Mouse (Mus musculus): Measurements from ENCODE around the gene Sparcl1. TPM values are rescaled to one million over a fixed set of nuclear protein-coding genes. Genes with fewer than 3 reads are reported as not detected.
A peak's percentile ranks its signal among the peaks of the same experiment; 100 is the strongest.

The Sparcl1 gene
- polyA plus RNA-seq, 1 experiment from 2014 or later = 26.5 TPM

DNA sequence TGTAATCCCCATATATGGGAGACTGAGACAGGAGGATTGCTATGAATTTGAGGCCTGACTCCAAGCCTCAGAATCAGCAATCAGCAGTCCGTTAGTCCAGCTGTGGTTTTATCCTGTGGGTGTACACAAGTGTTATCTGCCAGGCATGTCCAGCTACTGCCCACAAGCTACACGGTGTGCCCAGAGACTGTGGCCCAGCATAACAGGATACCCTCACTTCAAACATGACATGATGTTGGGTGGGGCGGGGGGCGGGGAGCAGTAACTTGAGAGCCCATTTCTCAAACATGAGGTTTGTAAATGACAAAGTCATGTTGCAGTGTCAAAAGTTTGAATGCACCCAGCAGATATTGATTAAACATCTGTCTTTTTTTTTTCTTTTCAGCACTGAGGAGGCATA, 57.7 kb downstream of the Sparcl1 start:
- Histone ChIP-seq H3K4me2 (no peak overlapping the region), H3K36me3 (replicated peaks) (peaks cover 24% of the 10 kb centered on the region), H3K27me3 (no peaks in the 10 kb centered on the region), H3K27ac (no peak overlapping the region), H3K9ac (no peak overlapping the region), H3K4me1 (no peaks in the 10 kb centered on the region), H3K4me3 (replicated peaks) (no peak overlapping the region), H3K9me3 (no peaks in the 10 kb centered on the region)
- no peak for ATAC-seq (ENCODE audit: low FRiP score)
- 95% methylated on average over 4 of the region's 4 CpGs for WGBS

DNA sequence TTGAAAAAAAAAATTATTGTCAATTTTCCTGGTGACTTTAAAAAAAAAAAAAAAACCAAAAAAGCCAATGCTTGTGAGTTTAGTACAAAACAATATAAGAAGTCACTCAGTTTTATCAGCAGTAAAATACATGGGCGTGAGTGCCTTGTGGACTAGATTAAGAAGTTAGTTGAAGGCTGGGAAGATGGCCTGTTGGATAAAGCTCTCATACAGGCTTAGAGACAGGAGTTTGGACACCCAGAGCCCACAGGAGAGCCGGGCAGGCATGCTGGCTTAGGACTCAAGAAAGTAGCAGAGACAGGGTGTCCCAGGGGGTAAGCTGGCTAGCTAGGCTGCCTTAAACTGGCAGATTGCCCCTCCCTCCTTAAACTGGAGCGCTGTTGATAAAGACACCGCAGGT, 58.6 kb downstream of the Sparcl1 start:
- H3K9ac ChIP-seq = no peak overlapping the region
- no peaks in the 10 kb centered on the region for H3K4me1 ChIP-seq
- no peak for ATAC-seq (ENCODE audit: low FRiP score)
- H3K27ac ChIP-seq = no peak overlapping the region
- 96% methylated on average over 4 of the region's 4 CpGs for WGBS
- H3K9me3 ChIP-seq = no peaks in the 10 kb centered on the region
- H3K27me3 ChIP-seq = no peaks in the 10 kb centered on the region
- H3K4me3 ChIP-seq (replicated peaks) = no peak overlapping the region
- no peak overlapping the region for H3K4me2 ChIP-seq
- peaks cover 22% of the 10 kb centered on the region for H3K36me3 ChIP-seq (replicated peaks)

DNA sequence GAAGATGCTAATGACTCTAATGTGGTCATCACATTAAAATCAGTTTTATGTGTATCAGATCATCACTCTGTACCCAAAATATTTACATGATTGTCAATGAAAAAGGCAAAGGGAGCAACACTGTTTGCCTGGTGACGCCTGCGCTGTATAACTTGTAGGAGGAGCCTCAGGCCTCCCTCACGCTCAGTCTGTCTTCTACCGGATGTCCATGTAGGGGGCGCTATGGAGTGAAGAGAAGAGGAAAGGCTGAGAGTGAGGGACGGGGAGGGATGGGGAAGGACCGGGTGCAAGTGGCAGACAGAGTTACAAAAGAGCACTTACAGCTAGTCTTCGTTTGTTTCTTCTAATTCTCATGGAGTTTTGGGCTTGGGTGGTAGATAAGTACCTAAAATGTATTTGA, 60.6 kb downstream of the Sparcl1 start:
- Histone ChIP-seq H3K9ac (no peak overlapping the region), H3K9me3 (no peaks in the 10 kb centered on the region), H3K4me3 (replicated peaks) (no peak overlapping the region), H3K36me3 (replicated peaks) (peaks cover 22% of the 10 kb centered on the region), H3K4me2 (no peak overlapping the region), H3K4me1 (0 out of 2 replicates have a peak, but pooled peaks cover under 1% of the 10 kb centered on the region), H3K27me3 (no peaks in the 10 kb centered on the region), H3K27ac (no peak overlapping the region)
- WGBS = 64% methylated on average over 8 of the region's 8 CpGs
- no peak for ATAC-seq (ENCODE audit: low FRiP score)

- no peaks in the 10 kb centered on the region for H3K27me3 ChIP-seq
- 61% methylated on average over 4 of the region's 4 CpGs for WGBS
- ATAC-seq (ENCODE audit: low FRiP score) = no peak
- peak overlapping the region; percentile 60 for H3K4me2 ChIP-seq
- peaks cover 22% of the 10 kb centered on the region for H3K36me3 ChIP-seq (replicated peaks)
- H3K9ac ChIP-seq = no peak overlapping the region
- peak overlapping the region; percentile 85; the same call in 1 of the 2 replicates for H3K4me3 ChIP-seq (replicated peaks)
- H3K9me3 ChIP-seq = no peaks in the 10 kb centered on the region
- H3K27ac ChIP-seq = no peak overlapping the region
- peaks cover 13% of the 10 kb centered on the region for H3K4me1 ChIP-seq
These were observed 65.4 kb downstream of the Sparcl1 start for GRCm38 (mm10) chr5:104048139-104048538.

GRCm38 (mm10) chr5:104047200-104048105, 66.1 kb downstream of the Sparcl1 start:
- Histone ChIP-seq H3K4me1 (peaks cover 13% of the 10 kb centered on the region), H3K36me3 (replicated peaks) (peaks cover 19% of the 10 kb centered on the region), H3K9me3 (no peaks in the 10 kb centered on the region), H3K27me3 (no peaks in the 10 kb centered on the region), H3K4me3 (replicated peaks) (peak overlapping the region; percentile 85), H3K4me2 (peak overlapping the region; percentile 60), H3K9ac (peak overlapping the region; percentile 83), H3K27ac (peak overlapping the region; percentile 83)
- WGBS = 10% methylated on average over 19 of the region's 19 CpGs
- peak; percentile 12 for ATAC-seq (ENCODE audit: low FRiP score)

DNA sequence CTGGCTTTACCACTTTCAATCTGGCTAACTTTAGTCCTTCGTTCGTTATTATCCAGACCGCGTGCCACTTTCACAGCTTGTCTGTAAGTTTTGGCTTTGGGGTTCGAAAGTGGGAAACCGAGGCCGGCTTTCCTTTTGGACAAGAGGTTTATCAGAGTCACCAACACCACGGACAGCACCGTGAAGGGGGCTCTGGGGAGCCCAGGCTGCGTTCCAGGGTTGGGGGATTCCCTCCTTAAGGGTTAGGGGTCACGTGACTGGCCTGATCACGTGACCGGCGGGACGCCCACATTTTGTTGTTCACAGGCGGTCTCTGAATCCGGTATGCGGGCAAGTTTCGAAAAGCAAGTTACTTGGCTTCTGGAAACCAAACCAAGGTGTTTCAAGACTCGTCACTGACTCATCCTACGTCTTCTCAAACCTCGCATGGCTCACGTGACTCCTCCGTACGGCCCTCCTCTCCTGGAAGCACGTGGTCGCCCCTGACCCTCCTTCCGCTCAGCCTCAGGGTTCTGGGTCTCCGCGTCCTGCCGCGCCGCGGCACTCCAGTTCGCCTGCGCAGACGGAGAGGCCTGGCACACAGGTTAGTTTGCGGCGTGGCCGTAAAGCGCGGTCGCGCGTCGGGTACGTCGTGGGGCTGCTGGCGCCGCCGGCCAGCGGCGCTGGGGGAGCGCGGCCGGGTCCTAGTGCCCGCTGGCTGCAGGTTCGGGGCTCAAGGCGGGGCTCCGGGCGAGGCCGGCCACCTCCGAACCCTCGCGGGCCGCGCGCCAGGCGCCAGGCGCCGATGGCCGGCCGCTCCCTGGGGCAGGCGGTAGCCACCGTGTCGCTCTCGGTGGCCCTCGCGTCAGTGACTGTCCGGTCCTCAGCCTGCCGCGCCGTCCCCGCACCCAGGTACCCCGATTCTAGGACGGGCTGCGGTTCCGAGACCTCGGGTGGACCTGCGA, 67.0 kb downstream of the Sparcl1 start, which contains the start of gene Nudt9:
Gene Nudt9, plus strand, starts transcription at position 51 of the 944 bp plus-strand sequence.
- H3K36me3 ChIP-seq (replicated peaks) = peaks cover 11% of the 10 kb centered on the region
- H3K4me1 ChIP-seq = peaks cover 13% of the 10 kb centered on the region
- H3K4me3 ChIP-seq (replicated peaks) = peak within 1 kb of the TSS; percentile 85
- peak within 1 kb of the TSS; percentile 60 for H3K4me2 ChIP-seq
- WGBS = 5% methylated on average over 84 of the region's 90 CpGs
- H3K27ac ChIP-seq = peak within 1 kb of the TSS; percentile 83
- H3K9me3 ChIP-seq = no peaks in the 10 kb centered on the region
- H3K9ac ChIP-seq = peak within 1 kb of the TSS; percentile 83
- no peaks in the 10 kb centered on the region for H3K27me3 ChIP-seq
- peak; percentile 99 for ATAC-seq (ENCODE audit: low FRiP score)

- ATAC-seq (ENCODE audit: low FRiP score) = no peak
- 67% methylated on average over 2 of the region's 2 CpGs for WGBS
- no peaks in the 10 kb centered on the region for H3K36me3 ChIP-seq (replicated peaks)
- H3K9ac ChIP-seq = no peak overlapping the region
- no peaks in the 10 kb centered on the region for H3K9me3 ChIP-seq
- H3K27ac ChIP-seq = no peak overlapping the region
- no peaks in the 10 kb centered on the region for H3K27me3 ChIP-seq
- no peak overlapping the region for H3K4me2 ChIP-seq
- no peak overlapping the region for H3K4me3 ChIP-seq (replicated peaks)
- peaks cover 13% of the 10 kb centered on the region for H3K4me1 ChIP-seq
These were observed 69.8 kb downstream of the Sparcl1 start for GRCm38 (mm10) chr5:104043704-104044103.

DNA sequence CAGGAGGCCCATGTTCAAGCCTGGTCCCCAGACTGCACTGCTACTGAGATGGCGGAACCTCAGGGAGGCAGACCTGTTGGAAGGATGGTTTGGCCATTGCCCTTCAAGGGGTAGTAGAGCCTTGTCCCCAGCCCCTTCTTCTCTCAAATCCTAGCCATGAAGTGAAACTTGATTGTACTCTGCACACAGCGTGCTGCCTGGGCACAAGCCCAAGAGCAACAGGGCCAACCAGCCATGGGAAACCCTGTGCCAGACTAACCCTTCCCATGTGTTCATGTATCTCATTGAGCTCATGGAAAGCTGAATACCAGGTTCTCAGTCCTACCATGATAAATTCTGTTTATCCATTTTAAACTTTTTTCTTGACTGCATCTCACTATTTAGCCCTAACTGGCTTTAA, 70.6 kb downstream of the Sparcl1 start:
- Histone ChIP-seq H3K4me1 (peaks cover 12% of the 10 kb centered on the region), H3K27ac (no peak overlapping the region), H3K4me3 (replicated peaks) (no peak overlapping the region), H3K4me2 (no peak overlapping the region), H3K36me3 (replicated peaks) (no peaks in the 10 kb centered on the region), H3K9me3 (no peaks in the 10 kb centered on the region), H3K27me3 (no peaks in the 10 kb centered on the region), H3K9ac (no peak overlapping the region)
- WGBS = 90% methylated on average over 2 of the region's 2 CpGs
- ATAC-seq (ENCODE audit: low FRiP score) = no peak

DNA sequence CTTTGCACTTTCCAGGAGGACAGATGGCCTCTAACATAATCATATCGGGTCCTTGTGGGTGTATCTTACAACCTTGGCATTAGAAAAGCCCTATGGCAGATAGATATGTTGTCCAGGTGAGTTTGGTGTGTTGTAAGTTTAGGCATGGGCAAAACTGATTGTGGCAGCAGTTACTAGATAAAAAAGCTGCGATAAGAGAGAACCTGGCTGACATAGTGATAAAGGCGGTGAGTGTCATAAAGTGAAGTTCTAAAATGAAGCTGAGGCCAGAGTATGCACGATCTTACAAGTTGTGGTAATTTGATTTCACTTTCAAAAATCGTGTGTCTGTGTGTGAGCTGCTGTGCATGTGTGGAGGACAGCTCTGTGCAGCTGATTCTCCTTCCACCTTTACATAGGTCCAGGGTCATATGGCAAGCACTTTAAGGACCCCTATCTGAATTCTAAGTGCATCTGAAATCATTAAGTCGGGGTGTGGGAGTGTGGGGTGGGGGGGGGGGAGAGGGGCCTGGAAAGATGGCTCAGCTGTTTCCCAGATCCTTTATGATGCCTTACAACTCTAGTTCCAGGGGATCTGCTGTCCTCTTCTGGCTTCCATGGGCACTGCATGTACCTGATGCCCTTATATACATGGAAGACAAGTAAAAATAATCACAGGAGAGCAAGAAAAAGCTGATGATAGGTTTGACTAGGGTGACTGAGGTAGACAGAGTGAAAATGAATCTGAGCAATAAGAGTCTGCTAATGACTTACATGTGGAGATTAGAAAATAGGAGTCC, 74.2 kb downstream of the Sparcl1 start:
- ATAC-seq (ENCODE audit: low FRiP score) = no peak
- WGBS = 69% methylated on average over 6 of the region's 6 CpGs

GRCm38 (mm10) chr5:104036686-104037085, 76.8 kb downstream of the Sparcl1 start:
- Histone ChIP-seq H3K27ac (no peak overlapping the region), H3K36me3 (replicated peaks) (no peaks in the 10 kb centered on the region), H3K27me3 (no peaks in the 10 kb centered on the region), H3K4me2 (no peak overlapping the region), H3K9me3 (no peaks in the 10 kb centered on the region), H3K4me1 (no peaks in the 10 kb centered on the region), H3K9ac (no peak overlapping the region), H3K4me3 (replicated peaks) (no peak overlapping the region)
- no peak for ATAC-seq (ENCODE audit: low FRiP score)
- WGBS = 100% methylated on average over 1 of the region's 1 CpGs

More for the DNA sequence above, 74.2 kb downstream of the Sparcl1 start:
- H3K36me3 ChIP-seq (replicated peaks) = no peaks in the 10 kb centered on the region
- no peaks in the 10 kb centered on the region for H3K4me1 ChIP-seq
- H3K9ac ChIP-seq = no peak overlapping the region
- H3K4me2 ChIP-seq = no peak overlapping the region
- no peaks in the 10 kb centered on the region for H3K27me3 ChIP-seq
- no peaks in the 10 kb centered on the region for H3K9me3 ChIP-seq
- no peak overlapping the region for H3K4me3 ChIP-seq (replicated peaks)
- no peak overlapping the region for H3K27ac ChIP-seq

DNA sequence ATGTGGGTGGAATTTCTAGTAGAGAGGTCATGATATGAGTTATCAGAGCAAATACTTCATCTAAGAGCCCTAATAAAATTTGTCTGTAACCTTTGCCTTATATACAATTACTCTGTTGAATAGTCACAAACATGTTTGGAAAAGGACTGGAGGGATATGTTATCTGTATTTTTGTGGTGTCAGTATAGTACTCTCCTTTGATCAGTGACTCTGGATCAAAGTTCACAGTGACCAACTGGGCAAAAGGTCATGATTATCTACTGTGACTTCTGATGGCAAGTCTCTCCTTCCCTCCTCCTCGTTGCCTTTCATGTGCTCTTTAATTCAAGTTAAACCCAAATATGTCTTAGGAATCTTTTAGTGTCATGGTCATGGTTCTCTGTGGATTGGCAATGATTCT, 77.7 kb downstream of the Sparcl1 start:
- H3K9me3 ChIP-seq = no peaks in the 10 kb centered on the region
- no peak overlapping the region for H3K9ac ChIP-seq
- H3K27me3 ChIP-seq = no peaks in the 10 kb centered on the region
- no peaks in the 10 kb centered on the region for H3K4me1 ChIP-seq
- H3K27ac ChIP-seq = no peak overlapping the region
- WGBS = 65% methylated on average over 1 of the region's 1 CpGs
- H3K4me3 ChIP-seq (replicated peaks) = no peak overlapping the region
- no peak for ATAC-seq (ENCODE audit: low FRiP score)
- no peak overlapping the region for H3K4me2 ChIP-seq
- H3K36me3 ChIP-seq (replicated peaks) = no peaks in the 10 kb centered on the region

- Histone ChIP-seq H3K9me3 (no peaks in the 10 kb centered on the region), H3K9ac (no peak overlapping the region), H3K4me1 (no peaks in the 10 kb centered on the region), H3K27ac (no peak overlapping the region), H3K4me3 (replicated peaks) (no peak overlapping the region), H3K4me2 (no peak overlapping the region), H3K36me3 (replicated peaks) (no peaks in the 10 kb centered on the region), H3K27me3 (no peaks in the 10 kb centered on the region)
- ATAC-seq (ENCODE audit: low FRiP score) = no peak
These were observed 78.5 kb downstream of the Sparcl1 start for GRCm38 (mm10) chr5:104035066-104035465.

Measured in forebrain, embryonic 12.5 days (tissue).